Mouse (Mus musculus): Measurements from ENCODE around the gene Tmem52b. TPM values are rescaled to one million over a fixed set of nuclear protein-coding genes. Genes with fewer than 3 reads are reported as not detected.

Gene Tmem52b
- polyA plus RNA-seq, 1 experiment from 2014 or later, result 0.06 TPM

- Histone ChIP-seq H3K27me3 (no peaks in the 10 kb centered on the region), H3K36me3 (no peaks in the 10 kb centered on the region), H3K4me3 (no peak overlapping the region), H3K9me3 (no peaks in the 10 kb centered on the region), H3K9ac (no peak overlapping the region), H3K4me1 (no peaks in the 10 kb centered on the region), H3K4me2 (replicated peaks) (no peak overlapping the region), H3K27ac (no peak overlapping the region)
- WGBS, result 53% methylated on average over 4 of the region's 4 CpGs
- ATAC-seq (ENCODE audit: low FRiP score, low read depth), result no peak
These were observed 47.3 kb downstream of the Tmem52b start for GRCm38 (mm10) chr6:129559641-129560027.

- WGBS, result 83% methylated on average over 2 of the region's 2 CpGs
- no peak overlapping the region for H3K4me3 ChIP-seq
- no peak overlapping the region for H3K9ac ChIP-seq
- H3K27ac ChIP-seq, result no peak overlapping the region
- H3K36me3 ChIP-seq, result no peaks in the 10 kb centered on the region
- H3K27me3 ChIP-seq, result no peaks in the 10 kb centered on the region
- no peak overlapping the region for H3K4me2 ChIP-seq (replicated peaks)
- H3K4me1 ChIP-seq, result no peaks in the 10 kb centered on the region
- no peak for ATAC-seq (ENCODE audit: low FRiP score, low read depth)
- H3K9me3 ChIP-seq, result no peaks in the 10 kb centered on the region
These were observed 52.9 kb downstream of the Tmem52b start for GRCm38 (mm10) chr6:129565257-129565656.

Other genes with a start within 250 kb of the Tmem52b start
- 0.08 and 0.11 TPM in 2 replicates for gene Cd69, start 237.1 kb upstream of the Tmem52b start, polyA plus RNA-seq (2015; fragmentation: Nextera tagmentation; extraction: Ambion mirVana)
- not detected in 2 replicates for gene 4922502D21Rik, start 180.8 kb upstream of the Tmem52b start, polyA plus RNA-seq (2015; fragmentation: Nextera tagmentation; extraction: Ambion mirVana)
- 0.95 and 1.0 TPM in 2 replicates for gene Clec12a, start 169.9 kb upstream of the Tmem52b start, polyA plus RNA-seq (2015; fragmentation: Nextera tagmentation; extraction: Ambion mirVana)
- gene Clec12b, start 126.7 kb upstream of the Tmem52b start, polyA plus RNA-seq (2015; fragmentation: Nextera tagmentation; extraction: Ambion mirVana), result 0.09 and 0.14 TPM in 2 replicates
- 1.6 and 2.1 TPM in 2 replicates for gene Clec1b, start 115.3 kb upstream of the Tmem52b start, polyA plus RNA-seq (2015; fragmentation: Nextera tagmentation; extraction: Ambion mirVana)
- 0.13 and 0.22 TPM in 2 replicates for gene Clec9a, start 103.7 kb upstream of the Tmem52b start, polyA plus RNA-seq (2015; fragmentation: Nextera tagmentation; extraction: Ambion mirVana)
- 2.3 TPM in 2 replicates for gene Clec1a, start 60.6 kb upstream of the Tmem52b start, polyA plus RNA-seq (2015; fragmentation: Nextera tagmentation; extraction: Ambion mirVana)
- not detected in 2 replicates for gene Olr1, start 5.4 kb upstream of the Tmem52b start, polyA plus RNA-seq (2015; fragmentation: Nextera tagmentation; extraction: Ambion mirVana)
- 55.4 and 55.5 TPM in 2 replicates for gene Gabarapl1, start 20.6 kb downstream of the Tmem52b start, polyA plus RNA-seq (2015; fragmentation: Nextera tagmentation; extraction: Ambion mirVana)
- gene Klre1, start 65.3 kb downstream of the Tmem52b start, polyA plus RNA-seq (2015; fragmentation: Nextera tagmentation; extraction: Ambion mirVana), result not detected in 2 replicates
- gene Klrd1, start 79.2 kb downstream of the Tmem52b start, polyA plus RNA-seq (2015; fragmentation: Nextera tagmentation; extraction: Ambion mirVana), result 0.26 TPM in 1 of 2 replicates, not detected in the other
- gene Klrk1, start 111.3 kb downstream of the Tmem52b start, polyA plus RNA-seq (2015; fragmentation: Nextera tagmentation; extraction: Ambion mirVana), result 0.04 and 0.18 TPM in 2 replicates
- not detected in 2 replicates for gene Klrc3, start 130.8 kb downstream of the Tmem52b start, polyA plus RNA-seq (2015; fragmentation: Nextera tagmentation; extraction: Ambion mirVana)
- not detected in 2 replicates for gene Klrc2, start 148.1 kb downstream of the Tmem52b start, polyA plus RNA-seq (2015; fragmentation: Nextera tagmentation; extraction: Ambion mirVana)
- gene Klrc1, start 166.4 kb downstream of the Tmem52b start, polyA plus RNA-seq (2015; fragmentation: Nextera tagmentation; extraction: Ambion mirVana), result not detected in 2 replicates
- gene Klri1, start 204.6 kb downstream of the Tmem52b start, polyA plus RNA-seq (2015; fragmentation: Nextera tagmentation; extraction: Ambion mirVana), result not detected in 2 replicates
- gene Klri2, start 227.9 kb downstream of the Tmem52b start, polyA plus RNA-seq (2015; fragmentation: Nextera tagmentation; extraction: Ambion mirVana), result not detected in 2 replicates

Measured in limb, embryonic 13.5 days (tissue).